8 mouse cellular contexts compared by ENCODE assay signal in the genomic region with DNA sequence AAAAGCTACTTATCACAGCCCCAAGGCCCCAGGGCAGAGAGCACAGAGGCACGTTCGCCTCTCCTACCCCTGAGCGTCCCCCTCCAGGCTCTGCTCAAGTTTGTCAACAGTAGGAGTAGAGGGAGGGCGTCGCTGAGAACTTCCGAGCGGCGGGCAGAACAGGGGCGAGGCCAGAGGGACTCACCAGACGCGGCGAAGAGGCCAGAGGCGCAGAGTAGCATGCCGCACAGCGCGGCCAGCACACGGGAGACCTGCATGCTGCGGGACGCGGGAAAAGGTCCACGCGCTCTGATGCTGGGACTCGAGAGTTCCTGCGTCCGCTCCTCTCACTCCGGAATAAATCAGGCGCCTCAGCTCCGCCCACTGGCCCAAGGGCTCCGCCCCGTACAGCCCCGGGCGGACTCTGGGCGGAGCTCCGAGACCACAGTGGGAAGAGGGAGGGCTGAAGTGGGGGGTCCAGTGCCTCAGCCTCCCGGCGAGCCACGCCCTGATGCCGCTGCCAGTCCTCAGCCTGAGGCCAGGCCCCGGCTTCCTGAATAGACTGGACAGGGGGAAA. TPM values are rescaled to one million over a fixed set of nuclear protein-coding genes. Genes with fewer than 3 reads are reported as not detected.
DNase-seq lines count a peak whose midpoint lies in the region; ATAC-seq and TF ChIP-seq lines count a peak whose summit lies in the region.

A gene (minus strand): TSS at position 350 of the 556 bp plus-strand sequence.

- intact Hi-C loops in heart, postnatal 10 days (cut with DNase I), result loop anchor here (2.0 to 5.0 kb wide), 2 partner anchors 80 to 319 kb away; a partner anchor contains a TSS

- DNase-seq in c-Kit-positive CD71-positive TER-119-positive erythroid progenitor cells, embryonic 14.5 days (ENCODE audit: low spot score), result peak; percentile 41
- DNase-seq in forebrain, embryonic 14.5 days (ENCODE audit: low spot score), result peak; percentile 90
- peak; percentile 94 to 95 for DNase-seq in heart, postnatal 10 days
- DNase-seq in kidney, postnatal 4 days, result peak; percentile 93 to 95
- DNase-seq in stomach, postnatal 0 days (ENCODE audit: low spot score), result peak; percentile 91

- TF ChIP-seq CTCF in ES-Bruce4 (IDR thresholded peaks at IDR 0.05; ENCODE audit: low read depth, low read length), result no peak
- no peak; the same call in 1 of the 2 replicates for TF ChIP-seq CTCF in stomach, postnatal 0 days (IDR thresholded peaks at IDR 0.05; ENCODE audit: low read depth)

- under 1% methylated on average over 39 of the region's 39 CpGs for WGBS in forebrain, embryonic 14.5 days
- 0% methylated on average over 39 of the region's 39 CpGs for WGBS in liver, embryonic 16.5 days (ENCODE audit: insufficient replicate concordance)
- under 1% methylated on average over 39 of the region's 39 CpGs for WGBS in neural tube, embryonic 12.5 days
- WGBS in stomach, postnatal 0 days, result 0% methylated on average over 37 of the region's 39 CpGs

- H3K4me1 ChIP-seq in ES-Bruce4 (ENCODE audit: control insufficient read depth, insufficient read depth, low read length), result peaks cover 3% of the 10 kb centered on the region
- peaks cover 7% of the 10 kb centered on the region; the same call in 1 of the 2 replicates for H3K4me1 ChIP-seq in forebrain, embryonic 14.5 days (ENCODE audit: control insufficient read depth, insufficient read depth, low read length)
- peaks cover 4% of the 10 kb centered on the region for H3K4me1 ChIP-seq in liver, embryonic 16.5 days (ENCODE audit: control insufficient read depth, low read depth, low read length)
- peaks cover 18% of the 10 kb centered on the region for H3K4me1 ChIP-seq in neural tube, embryonic 12.5 days
- no peaks in the 10 kb centered on the region for H3K4me1 ChIP-seq in stomach, postnatal 0 days (replicated peaks; ENCODE audit: control insufficient read depth, insufficient read depth)

- H3K27me3 ChIP-seq in ES-Bruce4 (ENCODE audit: control insufficient read depth, insufficient read depth, low read length, poor library complexity, severe bottlenecking), result no peaks in the 10 kb centered on the region
- H3K27me3 ChIP-seq in forebrain, embryonic 14.5 days (replicated peaks; ENCODE audit: control insufficient read depth, insufficient read depth, low read length), result no peaks in the 10 kb centered on the region
- no peaks in the 10 kb centered on the region for H3K27me3 ChIP-seq in liver, embryonic 16.5 days (ENCODE audit: control insufficient read depth, insufficient read depth, low read depth, low read length)
- H3K27me3 ChIP-seq in neural tube, embryonic 12.5 days (replicated peaks), result 0 out of 2 replicates have a peak, but pooled peaks cover 4% of the 10 kb centered on the region
- H3K27me3 ChIP-seq in stomach, postnatal 0 days (ENCODE audit: control insufficient read depth, insufficient read depth, low read length), result no peaks in the 10 kb centered on the region

- peak; percentile 84 for TF ChIP-seq POLR2A in ES-Bruce4 (IDR thresholded peaks at IDR 0.05; ENCODE audit: insufficient read depth, low read length)

- no peaks in the 10 kb centered on the region for H3K9me3 ChIP-seq in ES-Bruce4 (replicated peaks; ENCODE audit: control insufficient read depth, insufficient read depth, low read length, poor library complexity, severe bottlenecking)
- H3K9me3 ChIP-seq in forebrain, embryonic 14.5 days (replicated peaks; ENCODE audit: control insufficient read depth, low read length), result no peaks in the 10 kb centered on the region
- H3K9me3 ChIP-seq in liver, embryonic 16.5 days (replicated peaks; ENCODE audit: control insufficient read depth, low read length), result no peaks in the 10 kb centered on the region
- no peaks in the 10 kb centered on the region for H3K9me3 ChIP-seq in neural tube, embryonic 12.5 days
- H3K9me3 ChIP-seq in stomach, postnatal 0 days (ENCODE audit: control insufficient read depth, low read length), result no peaks in the 10 kb centered on the region

- peak within 1 kb of the TSS; percentile 70 for H3K4me2 ChIP-seq in forebrain, embryonic 14.5 days (ENCODE audit: low read length)
- H3K4me2 ChIP-seq in liver, embryonic 16.5 days (ENCODE audit: low read depth, low read length), result peak within 1 kb of the TSS; percentile 74
- H3K4me2 ChIP-seq in neural tube, embryonic 12.5 days (replicated peaks), result peak within 1 kb of the TSS; percentile 89
- peak within 1 kb of the TSS; percentile 65 for H3K4me2 ChIP-seq in stomach, postnatal 0 days (replicated peaks; ENCODE audit: low read depth)

- ATAC-seq in forebrain, embryonic 14.5 days, result peak; percentile 95
- ATAC-seq in liver, embryonic 16.5 days (ENCODE audit: low read depth), result peak; percentile 90
- peak; percentile 94 for ATAC-seq in neural tube, embryonic 12.5 days (ENCODE audit: low FRiP score, low read depth)
- ATAC-seq in stomach, postnatal 0 days (ENCODE audit: low FRiP score, low TSS enrichment), result peak; percentile 93

- peak within 1 kb of the TSS; percentile 34 for H3K9ac ChIP-seq in ES-Bruce4 (ENCODE audit: low read depth, poor library complexity, severe bottlenecking)
- H3K9ac ChIP-seq in forebrain, embryonic 14.5 days (ENCODE audit: low read length), result peak within 1 kb of the TSS; percentile 61
- peak within 1 kb of the TSS; percentile 62 for H3K9ac ChIP-seq in liver, embryonic 16.5 days (ENCODE audit: low read depth, low read length)
- peak within 1 kb of the TSS; percentile 56 for H3K9ac ChIP-seq in neural tube, embryonic 12.5 days
- peak within 1 kb of the TSS; percentile 64 for H3K9ac ChIP-seq in stomach, postnatal 0 days (ENCODE audit: low read length)

- H3K36me3 ChIP-seq in ES-Bruce4 (ENCODE audit: control insufficient read depth, insufficient read depth, low read length, poor library complexity, severe bottlenecking), result peaks cover 9% of the 10 kb centered on the region; the same call in 1 of the 2 replicates
- H3K36me3 ChIP-seq in forebrain, embryonic 14.5 days (ENCODE audit: control insufficient read depth, insufficient read depth, low read length), result 0 out of 2 replicates have a peak, but pooled peaks cover 1% of the 10 kb centered on the region
- no peaks in the 10 kb centered on the region for H3K36me3 ChIP-seq in liver, embryonic 16.5 days (ENCODE audit: control insufficient read depth, insufficient read depth)
- H3K36me3 ChIP-seq in neural tube, embryonic 12.5 days, result peaks cover 5% of the 10 kb centered on the region; the same call in 1 of the 2 replicates
- peaks cover under 1% of the 10 kb centered on the region; the same call in 1 of the 2 replicates for H3K36me3 ChIP-seq in stomach, postnatal 0 days (ENCODE audit: control insufficient read depth, insufficient read depth, low read length)

- TF ChIP-seq EP300 in ES-Bruce4 (IDR thresholded peaks at IDR 0.05; ENCODE audit: insufficient read depth, low read depth, low read length), result peak; percentile 77
- no peak for TF ChIP-seq EP300 in stomach, postnatal 0 days (optimal IDR thresholded peaks at IDR 0.05)

- H3K4me3 ChIP-seq in ES-Bruce4 (ENCODE audit: low read depth, low read length), result peak within 1 kb of the TSS; percentile 78
- peak within 1 kb of the TSS; percentile 48 for H3K4me3 ChIP-seq in forebrain, embryonic 14.5 days (ENCODE audit: low read depth, low read length)
- peak within 1 kb of the TSS; percentile 66 for H3K4me3 ChIP-seq in liver, embryonic 16.5 days (ENCODE audit: low read depth, low read length)
- H3K4me3 ChIP-seq in neural tube, embryonic 12.5 days, result peak within 1 kb of the TSS; percentile 57
- peak within 1 kb of the TSS; percentile 55 for H3K4me3 ChIP-seq in stomach, postnatal 0 days (ENCODE audit: low read depth, low read length)

- peak within 1 kb of the TSS; percentile 23; the same call in 1 of the 2 replicates for H3K27ac ChIP-seq in ES-Bruce4 (ENCODE audit: insufficient read depth, low read length)
- H3K27ac ChIP-seq in forebrain, embryonic 14.5 days (ENCODE audit: low read depth, low read length), result no peak within 1 kb of the TSS
- H3K27ac ChIP-seq in liver, embryonic 16.5 days (ENCODE audit: low read length), result peak within 1 kb of the TSS; percentile 50
- no peak within 1 kb of the TSS for H3K27ac ChIP-seq in neural tube, embryonic 12.5 days
- H3K27ac ChIP-seq in stomach, postnatal 0 days (replicated peaks), result peak within 1 kb of the TSS; percentile 70

RNA-seq across cellular contexts. Expression of the gene that starts here (rescaled TPM):
- 148 and 151 TPM in 2 replicates for polyA plus RNA-seq in ES-Bruce4 (2011; ENCODE audit: insufficient read depth, insufficient read length, low read depth, missing spikeins)
- polyA plus RNA-seq in forebrain, embryonic 14.5 days (2014; fragmentation: Nextera tagmentation; extraction: Ambion mirVana), result 156 and 176 TPM in 2 replicates
- 100 to 1,000 TPM; 197 to 202 TPM for total RNA-seq in heart, postnatal 10 days (2021)
- polyA plus RNA-seq in liver, embryonic 16.5 days (2015; fragmentation: Nextera tagmentation; extraction: Ambion mirVana), result 93.2 and 102 TPM in 2 replicates
- polyA plus RNA-seq in neural tube, embryonic 12.5 days (2016; fragmentation: Nextera tagmentation; extraction: Ambion mirVana), result 62.8 and 64.5 TPM in 2 replicates
- 178 TPM in 2 replicates for polyA plus RNA-seq in stomach, postnatal 0 days (2015; fragmentation: Nextera tagmentation; extraction: Ambion mirVana)

Comparison
In these comparisons a context has a peak if more than half of its experiments do, and no peak if none do; other contexts are left out.
1. H3K27ac ChIP-seq: peak in ES-Bruce4 (single experiment), liver, embryonic 16.5 days (single experiment) and stomach, postnatal 0 days (single experiment); none in forebrain, embryonic 14.5 days (single experiment) and neural tube, embryonic 12.5 days (single experiment).
2. DNase-seq: peak in every context shown above with its lines; median percentile 94 in heart, postnatal 10 days; 94 in kidney, postnatal 4 days; 91 in stomach, postnatal 0 days; 90 in forebrain, embryonic 14.5 days; 41 in c-Kit-positive CD71-positive TER-119-positive erythroid progenitor cells, embryonic 14.5 days.
3. Peak in every context shown above with its lines, with median percentiles within 50 percentile points of each other: H3K4me3 ChIP-seq, H3K9ac ChIP-seq, ATAC-seq and H3K4me2 ChIP-seq.